Mouse (Mus musculus) midbrain, embryonic 14.5 days (tissue): ENCODE measurements at regions not wholly inside any gene's neighbourhood (a gene's known extent, or its start where the extent isn't known, plus 50 kb on each side); places are given as distances from the start of the nearest gene placed in this dataset.
A peak's percentile ranks its signal among the peaks of the same experiment; 100 is the strongest.

Experiments used
- ATAC-seq: fragments of 200-750 bp; cut with Nextera tagmentation; 2 replicates; pipeline ENCODE4 v1.8.0; 2017; ENCODE audit warnings: moderate number of reproducible peaks, moderate library complexity; ENCODE audit not compliant: low FRiP score, low TSS enrichment
- DNase-seq: peaks from one replicate; pipeline ENCODE4 v3.0.0-alpha.2; 2015
- H3K27ac ChIP-seq: fragments of 300-500 bp; sonication (generic); replicated peaks from 2 replicates; pipeline ENCODE4 v1.5.1; 2014; ENCODE audit warnings: mild to moderate bottlenecking, low read depth, low read length, moderate library complexity
- H3K27me3 ChIP-seq: fragments of 300-500 bp; sonication (generic); 2 replicates; pipeline ENCODE4 v1.6.1; 2014; ENCODE audit warnings: low read length, control low read depth, mixed read lengths; ENCODE audit not compliant: control insufficient read depth, insufficient read depth
- H3K36me3 ChIP-seq: fragments of 300-500 bp; sonication (generic); 2 replicates; pipeline ENCODE4 v1.6.1; 2014; ENCODE audit warnings: low read length, control low read depth; ENCODE audit not compliant: control insufficient read depth, insufficient read depth
- H3K4me1 ChIP-seq: fragments of 300-500 bp; sonication (generic); 2 replicates; pipeline ENCODE4 v1.6.1; 2014; ENCODE audit warnings: mild to moderate bottlenecking, antibody characterized with exemption, low read length, control low read depth; ENCODE audit not compliant: control insufficient read depth, insufficient read depth
- H3K4me2 ChIP-seq: fragments of 300-500 bp; sonication (generic); 2 replicates; pipeline ENCODE4 v1.6.1; 2014; ENCODE audit warnings: mild to moderate bottlenecking, low read length, moderate library complexity
- H3K4me3 ChIP-seq: fragments of 300-500 bp; sonication (generic); replicated peaks from 2 replicates; pipeline ENCODE4 v1.5.1; 2014; ENCODE audit warnings: low read depth, low read length
- H3K9ac ChIP-seq: fragments of 300-500 bp; sonication (generic); replicated peaks from 2 replicates; pipeline ENCODE4 v1.6.1; 2014; ENCODE audit warnings: mild to moderate bottlenecking, low read length, moderate library complexity
- H3K9me3 ChIP-seq: fragments of 300-500 bp; sonication (generic); 2 replicates; pipeline ENCODE4 v1.6.1; 2016; ENCODE audit warnings: low read length, control low read depth, mixed read lengths; ENCODE audit not compliant: control insufficient read depth
- WGBS: fragments of 180-500 bp; shearing (Covaris S2); extraction: QIAGEN DNeasy Blood & Tissue Kit; methylation state at CpG from one replicate; pipeline ENCODE4 v1.1.7; 2014; 5-methylcytosine and 5-hydroxymethylcytosine counted together

DNA sequence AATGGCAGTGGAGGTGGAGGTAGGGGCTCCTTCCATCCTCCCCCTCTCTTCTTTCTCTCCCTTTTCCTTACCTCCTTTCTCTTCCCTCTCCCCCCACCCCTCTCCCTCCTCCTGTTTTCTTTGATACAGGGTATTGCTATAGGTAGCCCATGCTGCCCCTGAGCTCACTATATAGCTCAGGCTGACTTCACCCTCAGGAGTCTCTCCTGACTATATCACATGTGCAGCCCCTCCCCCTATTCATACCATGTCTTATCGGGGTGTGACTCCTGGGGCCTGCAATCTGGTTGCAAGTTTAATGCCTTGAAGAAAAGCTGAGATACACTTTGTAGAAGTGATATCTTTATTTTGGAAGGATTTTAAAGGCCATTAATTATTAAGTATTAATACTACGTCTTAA, 126.4 kb upstream of the Tgfbr2 start:
- Histone ChIP-seq H3K9me3 (no peaks in the 10 kb centered on the region), H3K27ac (no peak overlapping the region), H3K9ac (no peak overlapping the region), H3K36me3 (no peaks in the 10 kb centered on the region), H3K27me3 (no peaks in the 10 kb centered on the region), H3K4me2 (no peak overlapping the region), H3K4me1 (no peaks in the 10 kb centered on the region), H3K4me3 (no peak overlapping the region)
- no peak for DNase-seq
- ATAC-seq, result no peak
- 78% methylated on average over 2 of the region's 2 CpGs for WGBS

DNA sequence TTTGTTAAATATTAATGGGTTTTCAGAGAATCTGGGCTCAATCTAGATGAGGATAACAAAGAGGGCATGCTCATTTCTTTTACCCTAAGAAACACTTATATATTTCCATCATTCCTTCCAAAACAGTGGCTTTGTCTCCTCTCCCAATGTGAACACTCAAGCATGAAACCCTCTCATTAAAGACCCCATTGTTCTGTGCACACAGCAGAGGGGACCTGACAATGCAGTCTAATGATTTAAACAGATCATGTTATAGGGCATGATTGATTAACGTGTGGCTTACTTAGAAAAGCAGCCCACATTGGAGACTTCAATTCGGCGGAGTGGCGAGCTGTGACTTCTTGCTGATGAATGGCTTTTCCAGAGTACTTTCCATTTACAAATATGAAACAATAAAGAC, 123.6 kb upstream of the Tgfbr2 start:
- DNase-seq (peak; percentile 6), ATAC-seq (no peak)
- Histone ChIP-seq H3K4me2 (no peak overlapping the region), H3K4me3 (no peak overlapping the region), H3K9me3 (no peaks in the 10 kb centered on the region), H3K36me3 (no peaks in the 10 kb centered on the region), H3K4me1 (no peaks in the 10 kb centered on the region), H3K27ac (no peak overlapping the region), H3K27me3 (no peaks in the 10 kb centered on the region), H3K9ac (no peak overlapping the region)
- WGBS, result 36% methylated on average over 4 of the region's 4 CpGs

DNA sequence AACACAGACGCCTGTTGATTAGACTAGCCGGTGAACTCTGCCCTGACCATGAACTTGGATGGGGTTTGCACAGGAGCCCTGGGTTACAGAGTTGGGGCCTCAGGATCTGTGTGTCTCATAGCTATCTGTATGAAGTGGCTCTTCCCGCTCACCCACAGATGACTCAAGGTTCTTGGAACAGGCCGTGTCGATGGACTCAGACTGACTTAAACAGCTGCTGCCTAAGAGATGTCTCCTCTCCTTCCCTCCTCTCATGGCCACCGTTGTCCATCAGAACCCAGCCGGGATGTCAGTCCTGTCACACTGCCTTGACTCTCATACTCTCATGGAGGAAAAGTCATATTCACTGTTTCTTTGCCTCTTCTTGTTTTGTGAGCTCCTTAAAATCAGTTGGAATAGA, 121.2 kb upstream of the Tgfbr2 start:
- H3K9ac ChIP-seq, result no peak overlapping the region
- H3K4me2 ChIP-seq, result no peak overlapping the region
- ATAC-seq, result no peak
- H3K27me3 ChIP-seq, result no peaks in the 10 kb centered on the region
- no peak overlapping the region for H3K4me3 ChIP-seq
- WGBS, result 94% methylated on average over 7 of the region's 7 CpGs
- DNase-seq, result no peak
- no peaks in the 10 kb centered on the region for H3K4me1 ChIP-seq
- no peaks in the 10 kb centered on the region for H3K9me3 ChIP-seq
- H3K27ac ChIP-seq, result no peak overlapping the region
- no peaks in the 10 kb centered on the region for H3K36me3 ChIP-seq

DNA sequence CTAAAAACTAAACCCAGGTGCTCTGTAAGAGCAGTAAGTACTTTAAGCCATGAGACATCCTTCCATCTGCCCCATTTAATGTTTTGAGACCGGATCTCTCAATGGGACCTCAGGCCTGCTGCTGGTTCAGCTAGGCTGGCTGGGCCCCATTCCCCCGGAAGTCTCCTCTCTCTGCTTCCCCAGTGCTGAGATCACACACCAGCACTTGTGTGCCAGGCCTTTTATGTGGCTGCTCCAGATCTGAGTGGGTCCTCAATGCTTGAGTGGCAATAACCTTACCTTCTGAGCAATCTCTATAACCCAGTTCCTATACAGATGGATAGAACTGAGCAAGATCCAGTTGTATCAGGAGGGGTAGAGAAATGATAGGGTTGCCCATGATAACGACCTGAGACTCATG, 118.9 kb upstream of the Tgfbr2 start:
- Histone ChIP-seq H3K4me3 (no peak overlapping the region), H3K4me2 (no peak overlapping the region), H3K36me3 (no peaks in the 10 kb centered on the region), H3K27ac (no peak overlapping the region), H3K4me1 (no peaks in the 10 kb centered on the region), H3K9ac (no peak overlapping the region), H3K27me3 (no peaks in the 10 kb centered on the region), H3K9me3 (no peaks in the 10 kb centered on the region)
- ATAC-seq, result no peak
- WGBS, result 90% methylated on average over 3 of the region's 3 CpGs
- DNase-seq, result no peak

DNA sequence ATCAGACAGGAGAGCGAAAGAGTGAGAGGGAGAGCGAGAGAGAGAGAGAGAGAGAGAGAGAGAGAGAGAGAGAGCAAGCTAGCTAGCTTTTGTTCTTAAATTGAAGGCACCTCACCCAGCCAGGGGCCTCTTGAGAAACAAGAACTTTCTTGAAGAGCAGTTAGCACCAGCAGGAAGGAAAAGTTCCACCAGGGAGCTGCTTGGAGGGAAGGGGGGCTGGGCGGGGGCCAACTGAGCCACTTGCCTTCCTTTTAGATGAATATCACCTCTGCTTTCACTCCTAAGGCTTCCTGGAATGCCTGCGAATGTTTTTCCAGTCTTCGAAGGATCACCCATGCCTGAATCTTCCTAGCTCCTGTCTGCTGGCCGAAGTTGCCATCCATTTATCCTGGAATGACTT, 118.0 kb upstream of the Tgfbr2 start:
- WGBS, result 88% methylated on average over 6 of the region's 6 CpGs
- H3K9ac ChIP-seq, result no peak overlapping the region
- no peaks in the 10 kb centered on the region for H3K27me3 ChIP-seq
- no peak for DNase-seq
- H3K4me1 ChIP-seq, result no peaks in the 10 kb centered on the region
- H3K36me3 ChIP-seq, result no peaks in the 10 kb centered on the region
- ATAC-seq, result no peak
- no peak overlapping the region for H3K27ac ChIP-seq
- H3K4me3 ChIP-seq, result no peak overlapping the region
- no peak overlapping the region for H3K4me2 ChIP-seq
- no peaks in the 10 kb centered on the region for H3K9me3 ChIP-seq

DNA sequence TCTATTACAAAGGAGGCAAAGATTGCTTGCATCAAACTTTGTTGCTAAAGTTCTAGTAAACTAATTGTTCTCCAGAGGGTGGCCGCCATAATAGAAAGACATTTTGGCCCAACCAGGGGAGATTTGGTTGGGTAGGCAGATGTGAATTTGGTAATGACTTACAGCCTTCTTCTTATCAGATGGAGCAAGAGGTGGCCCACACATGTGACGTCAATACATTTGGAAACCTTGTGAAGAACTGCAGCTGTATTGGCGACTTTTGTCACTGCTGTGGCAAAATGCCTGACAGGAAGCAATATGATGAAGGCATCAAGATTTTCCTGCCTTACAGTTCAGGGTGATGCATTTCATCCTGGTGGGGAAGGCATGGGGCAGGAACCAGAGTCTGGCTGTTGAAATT, 116.5 kb upstream of the Tgfbr2 start:
- no peak overlapping the region for H3K9ac ChIP-seq
- DNase-seq (no peak), ATAC-seq (no peak)
- H3K9me3 ChIP-seq, result no peaks in the 10 kb centered on the region
- H3K36me3 ChIP-seq, result no peaks in the 10 kb centered on the region
- no peak overlapping the region for H3K4me3 ChIP-seq
- H3K4me2 ChIP-seq, result no peak overlapping the region
- 96% methylated on average over 3 of the region's 3 CpGs for WGBS
- no peaks in the 10 kb centered on the region for H3K4me1 ChIP-seq
- H3K27ac ChIP-seq, result no peak overlapping the region
- H3K27me3 ChIP-seq, result no peaks in the 10 kb centered on the region

DNA sequence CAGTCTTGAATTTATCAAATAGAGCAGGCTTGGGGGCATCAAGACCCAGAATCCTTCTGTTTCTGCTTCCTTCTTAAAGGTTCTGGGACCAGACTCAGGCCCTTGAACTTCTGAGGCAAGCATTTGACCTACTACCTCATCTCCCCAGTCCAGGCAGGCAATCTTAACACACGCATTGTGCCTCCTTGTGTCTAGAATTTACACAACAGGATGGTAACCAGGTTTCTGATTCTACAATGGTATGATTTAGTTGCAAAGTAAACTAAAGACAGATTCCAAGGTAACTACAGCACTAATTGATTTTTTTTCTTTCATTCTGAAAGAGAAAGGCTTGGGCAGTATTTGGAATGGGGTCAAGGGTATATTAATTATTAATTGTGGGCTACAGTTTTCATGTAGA, 115.7 kb upstream of the Tgfbr2 start:
- Histone ChIP-seq H3K36me3 (no peaks in the 10 kb centered on the region), H3K27me3 (no peaks in the 10 kb centered on the region), H3K4me1 (no peaks in the 10 kb centered on the region), H3K9me3 (no peaks in the 10 kb centered on the region), H3K4me2 (no peak overlapping the region), H3K27ac (no peak overlapping the region), H3K4me3 (no peak overlapping the region), H3K9ac (no peak overlapping the region)
- DNase-seq (no peak), ATAC-seq (no peak)
- 94% methylated on average over 1 of the region's 1 CpGs for WGBS

DNA sequence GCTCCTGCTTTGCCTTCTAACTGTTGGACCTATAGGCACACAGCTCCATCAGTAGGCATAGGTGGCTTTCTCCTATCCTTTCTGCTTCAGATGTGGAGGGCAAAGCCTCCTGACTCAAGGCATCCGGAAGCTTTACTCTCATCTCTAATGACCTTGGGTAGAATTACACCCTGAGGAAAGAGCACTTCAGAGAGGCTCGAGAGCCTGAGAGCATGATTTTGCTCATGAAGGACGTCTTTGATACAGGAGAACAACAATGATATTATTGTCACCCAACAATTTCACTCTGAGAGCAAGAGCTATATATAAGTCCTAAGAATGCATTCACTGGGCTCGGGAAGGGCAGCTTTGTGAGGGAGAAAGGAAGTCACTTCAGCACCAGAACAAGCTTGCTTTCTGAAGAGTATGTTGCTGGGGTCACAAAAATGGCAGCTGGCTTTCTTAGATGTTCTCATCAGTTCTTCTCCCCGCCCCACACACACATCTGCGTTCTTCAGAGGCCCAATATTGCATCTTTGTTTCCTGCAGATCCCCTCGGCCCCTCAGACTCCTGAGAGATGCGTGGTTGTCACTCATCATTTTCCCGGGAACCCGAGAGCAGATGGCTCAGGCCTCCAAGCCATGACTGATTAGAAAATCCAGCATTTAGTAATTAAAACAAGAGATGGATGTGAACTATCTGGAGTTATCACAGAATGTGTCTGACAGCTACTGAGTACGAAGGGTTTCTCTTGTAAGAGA, 110.7 kb upstream of the Tgfbr2 start:
- peak; percentile 12 for DNase-seq
- WGBS, result 51% methylated on average over 11 of the region's 11 CpGs

DNA sequence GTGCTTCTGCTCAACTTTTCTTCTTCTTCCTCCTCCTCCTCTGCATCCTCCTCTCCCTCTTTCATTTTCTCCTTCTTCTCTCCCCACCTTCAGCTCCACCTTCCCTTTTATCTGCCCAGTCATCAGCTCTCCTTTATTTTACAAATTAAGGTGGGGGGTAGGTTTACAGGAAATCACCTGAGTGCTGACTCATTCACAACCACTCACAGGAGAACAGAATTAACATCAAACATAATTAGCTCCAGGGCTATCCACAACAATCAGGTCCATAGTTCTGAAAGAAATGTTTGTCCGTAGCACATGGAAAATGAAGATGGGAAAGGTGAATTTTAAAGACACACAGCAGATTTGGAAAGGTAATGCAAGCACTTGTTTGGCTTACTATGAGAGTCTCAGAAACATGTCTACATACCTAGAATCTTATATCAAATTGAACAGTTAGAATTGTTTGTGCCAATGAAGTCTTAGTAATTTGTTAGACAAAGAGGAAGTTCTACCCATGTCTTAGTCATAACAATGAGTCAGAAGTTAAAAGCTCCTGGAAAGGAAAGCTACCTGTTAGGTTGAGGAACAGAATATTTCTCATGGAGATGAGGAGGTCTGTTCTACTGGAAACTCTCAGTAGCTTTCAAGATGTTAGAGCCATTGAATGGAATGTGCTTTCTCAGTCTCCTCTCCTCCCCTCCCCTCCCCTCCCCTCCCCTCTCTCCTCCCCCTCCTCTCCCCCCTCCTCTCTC, 108.8 kb upstream of the Tgfbr2 start:
- DNase-seq, result no peak
- Histone ChIP-seq H3K9me3 (no peaks in the 10 kb centered on the region), H3K4me3 (no peak overlapping the region), H3K36me3 (no peaks in the 10 kb centered on the region), H3K27me3 (no peaks in the 10 kb centered on the region), H3K4me2 (no peak overlapping the region), H3K9ac (no peak overlapping the region), H3K27ac (no peak overlapping the region), H3K4me1 (no peaks in the 10 kb centered on the region)
- no peak for ATAC-seq
- 93% methylated on average over 1 of the region's 1 CpGs for WGBS

More for the DNA sequence above, 110.7 kb upstream of the Tgfbr2 start:
- Histone ChIP-seq H3K4me3 (no peak overlapping the region), H3K4me2 (no peak overlapping the region), H3K27ac (no peak overlapping the region), H3K4me1 (no peaks in the 10 kb centered on the region), H3K36me3 (no peaks in the 10 kb centered on the region), H3K27me3 (no peaks in the 10 kb centered on the region), H3K9ac (no peak overlapping the region), H3K9me3 (no peaks in the 10 kb centered on the region)
- ATAC-seq, result no peak
